ENCODE assay signal across 24 mouse cellular contexts in the genomic region with DNA sequence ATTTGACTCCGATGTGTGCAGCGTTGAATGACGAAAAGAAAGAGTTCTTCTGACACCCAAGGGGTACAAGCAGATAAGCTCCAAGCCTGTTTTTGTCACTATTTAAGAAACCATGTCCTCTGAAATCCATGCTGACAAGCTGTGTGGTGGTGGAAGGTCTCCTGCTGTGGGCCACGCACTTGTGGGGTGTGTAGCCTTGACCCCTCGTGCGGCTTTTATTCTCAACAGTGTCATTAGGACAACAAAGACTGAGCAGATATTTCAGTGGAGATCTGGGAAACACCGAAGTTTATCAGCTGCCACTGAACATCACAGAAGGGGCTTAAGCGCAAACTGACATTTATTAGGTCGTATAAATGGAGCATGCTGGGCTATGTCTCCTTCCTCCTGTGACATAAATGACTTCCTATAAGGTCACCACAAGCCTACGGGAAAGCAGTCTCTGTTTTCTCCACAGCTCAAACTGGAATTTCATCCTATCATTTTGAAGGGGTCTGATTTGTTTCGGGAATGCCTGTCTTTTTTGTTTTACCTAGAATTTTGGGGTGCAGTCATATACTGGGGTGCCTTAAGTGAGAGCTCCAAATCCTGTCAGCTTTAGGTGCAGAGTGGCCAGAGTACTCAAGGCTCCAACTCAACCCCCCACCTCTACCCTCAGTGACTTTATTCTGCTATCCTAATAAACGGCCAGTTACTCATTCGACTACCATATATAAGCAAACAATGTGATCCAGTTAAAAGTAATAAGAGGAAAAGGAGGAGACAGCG.
DNase-seq lines count a peak whose midpoint lies in the region; ATAC-seq and TF ChIP-seq lines count a peak whose summit lies in the region.
"Had no signal": no experiment of that assay in that cellular context is flagged by ENCODE, and none has a peak within 500 bp of the region (broad histone marks: within the 10 kb centered on the region; RNA-seq: fewer than 3 reads in every experiment).

No protein-coding gene starts in this region.

- peaks cover 87% of the 10 kb centered on the region for H3K27me3 ChIP-seq in midbrain, embryonic 10.5 days (ENCODE audit: low read depth, poor library complexity, severe bottlenecking)
- H3K27me3 ChIP-seq in midbrain, embryonic 16.5 days (ENCODE audit: control insufficient read depth, insufficient read depth, low read depth, low read length), result peaks cover 7% of the 10 kb centered on the region
- peaks cover 7% of the 10 kb centered on the region; the same call in 1 of the 2 replicates for H3K27me3 ChIP-seq in limb, embryonic 10.5 days (ENCODE audit: low read depth, poor library complexity, severe bottlenecking)
- no peaks in the 10 kb centered on the region for H3K27me3 ChIP-seq in neural tube, embryonic 14.5 days (ENCODE audit: control insufficient read depth, insufficient read depth, low read length)
- H3K27me3 ChIP-seq in thymus, adult 2 months (ENCODE audit: control insufficient read depth, insufficient read depth, low read length), result no peaks in the 10 kb centered on the region
- H3K27me3 ChIP-seq: forebrain, embryonic 15.5 days; liver, embryonic 12.5 days; stomach, embryonic 15.5 days had no signal

- no peaks in the 10 kb centered on the region for H3K36me3 ChIP-seq in midbrain, embryonic 10.5 days
- H3K36me3 ChIP-seq in midbrain, embryonic 16.5 days (ENCODE audit: control insufficient read depth, insufficient read depth, low read length), result no peaks in the 10 kb centered on the region
- no peaks in the 10 kb centered on the region for H3K36me3 ChIP-seq in limb, embryonic 10.5 days
- no peaks in the 10 kb centered on the region for H3K36me3 ChIP-seq in neural tube, embryonic 14.5 days (ENCODE audit: control insufficient read depth, insufficient read depth, low read length)
- H3K36me3 ChIP-seq in thymus, adult 2 months (ENCODE audit: control insufficient read depth, insufficient read depth, low read length), result no peaks in the 10 kb centered on the region
- H3K36me3 ChIP-seq: embryonic facial prominence, embryonic 10.5 days; forebrain, embryonic 15.5 days; hindbrain, embryonic 10.5 days; liver, embryonic 12.5 days; stomach, embryonic 15.5 days had no signal

- DNase-seq in heart, adult 11 months, result peak; percentile 71
- no peak for DNase-seq in heart, postnatal 36 days
- peak; percentile 43 for DNase-seq in midbrain, embryonic 10.5 days (ENCODE audit: low spot score)
- DNase-seq in limb, embryonic 10.5 days (ENCODE audit: low spot score), result no peak
- no peak for DNase-seq in adrenal gland, adult 18-20 months (ENCODE audit: low spot score in 2 of 2)
- no peak for DNase-seq in thymus, adult 2 months
- DNase-seq: adrenal gland, postnatal 14 days; cerebellum, adult 2 months; cerebellum, postnatal 25 days; gastrocnemius, postnatal 10 days; kidney, adult 2 months; layer of hippocampus, postnatal 36 days; lung, adult 2 months; lung, postnatal 14 days; thymus, postnatal 36 days had no signal

- no peak overlapping the region for H3K4me2 ChIP-seq in midbrain, embryonic 16.5 days (ENCODE audit: low read length)
- H3K4me2 ChIP-seq in neural tube, embryonic 14.5 days (ENCODE audit: low read depth, low read length), result no peak overlapping the region
- H3K4me2 ChIP-seq: forebrain, embryonic 15.5 days; heart, embryonic 11.5 days; liver, embryonic 12.5 days had no signal

- intact Hi-C loops in heart, postnatal 36 days (cut with DNase I), result no loop called here

- WGBS in midbrain, embryonic 10.5 days, result 57% methylated on average over 14 of the region's 14 CpGs
- 46% methylated on average over 14 of the region's 14 CpGs for WGBS in midbrain, embryonic 16.5 days
- WGBS in limb, embryonic 10.5 days, result 36% methylated on average over 14 of the region's 14 CpGs
- WGBS in neural tube, embryonic 14.5 days, result 45% methylated on average over 14 of the region's 14 CpGs
- 92% methylated on average over 14 of the region's 14 CpGs for WGBS in thymus, adult 2 months

- peaks cover 13% of the 10 kb centered on the region for H3K4me1 ChIP-seq in midbrain, embryonic 10.5 days
- H3K4me1 ChIP-seq in midbrain, embryonic 16.5 days (ENCODE audit: control insufficient read depth, insufficient read depth, low read length), result no peaks in the 10 kb centered on the region
- H3K4me1 ChIP-seq in limb, embryonic 10.5 days, result peaks cover 39% of the 10 kb centered on the region
- no peaks in the 10 kb centered on the region for H3K4me1 ChIP-seq in neural tube, embryonic 14.5 days (ENCODE audit: control insufficient read depth, insufficient read depth, low read length)
- no peaks in the 10 kb centered on the region for H3K4me1 ChIP-seq in thymus, adult 2 months (replicated peaks; ENCODE audit: control insufficient read depth, insufficient read depth, low read length)
- H3K4me1 ChIP-seq: forebrain, embryonic 15.5 days; liver, embryonic 12.5 days had no signal

- ATAC-seq in midbrain, embryonic 16.5 days, result no peak
- ATAC-seq in neural tube, embryonic 14.5 days (ENCODE audit: low read depth), result peak; percentile 54; the same call in 1 of the 2 replicates
- ATAC-seq: forebrain, embryonic 15.5 days; hindbrain, embryonic 16.5 days; liver, embryonic 12.5 days had no signal

- no peak for TF ChIP-seq POLR2A in thymus, adult 2 months (IDR thresholded peaks at IDR 0.05; ENCODE audit: control insufficient read depth, extremely low read depth, insufficient read depth, low read length, poor library complexity)

- no peak overlapping the region for H3K4me3 ChIP-seq in midbrain, embryonic 10.5 days
- no peak overlapping the region for H3K4me3 ChIP-seq in midbrain, embryonic 16.5 days (ENCODE audit: low read depth, low read length)
- H3K4me3 ChIP-seq in limb, embryonic 10.5 days, result peak overlapping the region; percentile 22
- no peak overlapping the region for H3K4me3 ChIP-seq in neural tube, embryonic 14.5 days (ENCODE audit: low read depth, low read length)
- H3K4me3 ChIP-seq in thymus, adult 2 months (ENCODE audit: control insufficient read depth, insufficient read depth, low read length), result no peak overlapping the region
- H3K4me3 ChIP-seq: embryonic facial prominence, embryonic 10.5 days; forebrain, embryonic 15.5 days; hindbrain, embryonic 10.5 days; liver, embryonic 12.5 days; stomach, embryonic 15.5 days had no signal

- H3K9ac ChIP-seq in midbrain, embryonic 16.5 days (ENCODE audit: low read depth, low read length), result no peak overlapping the region
- no peak overlapping the region for H3K9ac ChIP-seq in neural tube, embryonic 14.5 days (replicated peaks; ENCODE audit: low read depth, low read length)
- H3K9ac ChIP-seq: forebrain, embryonic 15.5 days; liver, embryonic 12.5 days; stomach, embryonic 15.5 days had no signal

- TF ChIP-seq CTCF in thymus, adult 2 months (IDR thresholded peaks at IDR 0.05; ENCODE audit: borderline replicate concordance, control insufficient read depth, extremely low read depth, insufficient read depth, low read length, poor library complexity), result no peak

- no peak overlapping the region for H3K27ac ChIP-seq in midbrain, embryonic 10.5 days (replicated peaks)
- H3K27ac ChIP-seq in midbrain, embryonic 16.5 days (ENCODE audit: low read length), result no peak overlapping the region
- H3K27ac ChIP-seq in limb, embryonic 10.5 days, result peak overlapping the region; percentile 66
- H3K27ac ChIP-seq in neural tube, embryonic 14.5 days (ENCODE audit: low read depth, low read length), result no peak overlapping the region
- no peak overlapping the region for H3K27ac ChIP-seq in thymus, adult 2 months (ENCODE audit: control insufficient read depth, insufficient read depth, low read length)
- H3K27ac ChIP-seq: embryonic facial prominence, embryonic 10.5 days; forebrain, embryonic 15.5 days; hindbrain, embryonic 10.5 days; liver, embryonic 12.5 days; stomach, embryonic 15.5 days had no signal

- H3K9me3 ChIP-seq in midbrain, embryonic 10.5 days (replicated peaks), result no peaks in the 10 kb centered on the region
- H3K9me3 ChIP-seq in midbrain, embryonic 16.5 days (replicated peaks; ENCODE audit: control insufficient read depth, low read length, poor library complexity, severe bottlenecking), result no peaks in the 10 kb centered on the region
- no peaks in the 10 kb centered on the region for H3K9me3 ChIP-seq in limb, embryonic 10.5 days (replicated peaks)
- no peaks in the 10 kb centered on the region for H3K9me3 ChIP-seq in neural tube, embryonic 14.5 days (ENCODE audit: control insufficient read depth, low read length)
- H3K9me3 ChIP-seq: embryonic facial prominence, embryonic 10.5 days; forebrain, embryonic 15.5 days; hindbrain, embryonic 10.5 days; liver, embryonic 12.5 days; stomach, embryonic 15.5 days had no signal

Comparison
In these comparisons a context has a peak if more than half of its experiments do, and no peak if none do; other contexts are left out.
1. DNase-seq: peak in heart, adult 11 months (single experiment) and midbrain, embryonic 10.5 days (single experiment); none in heart, postnatal 36 days (0 of 2), limb, embryonic 10.5 days (single experiment), adrenal gland, adult 18-20 months (0 of 2) and thymus, adult 2 months (single experiment).